In the genomic region with DNA sequence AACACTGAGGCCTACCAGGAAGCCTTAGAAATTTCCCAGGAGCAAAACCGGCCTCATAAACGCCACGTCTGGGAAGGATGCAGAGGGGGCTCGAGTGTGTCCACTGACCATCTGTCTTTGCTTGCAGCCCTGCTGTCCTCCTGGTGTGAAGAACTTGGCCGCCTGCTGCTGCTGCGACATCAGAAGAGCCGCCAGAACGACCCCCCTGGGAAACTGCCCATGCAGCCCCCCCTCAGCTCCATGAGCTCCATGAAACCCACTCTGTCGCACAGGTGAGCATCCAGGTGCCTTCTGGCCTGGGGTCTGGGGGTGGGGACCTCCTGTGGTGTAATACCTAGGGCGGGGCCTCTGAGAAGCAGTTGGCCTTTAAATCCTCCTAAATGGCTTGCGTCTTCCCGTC, we compare ENCODE assay signal across 13 mouse cellular contexts. TPM values are rescaled to one million over a fixed set of nuclear protein-coding genes. Genes with fewer than 3 reads are reported as not detected.
DNase-seq lines count a peak whose midpoint lies in the region; ATAC-seq and TF ChIP-seq lines count a peak whose summit lies in the region.
"Had no signal": no experiment of that assay in that cellular context is flagged by ENCODE, and none has a peak within 500 bp of the region (broad histone marks: within the 10 kb centered on the region; RNA-seq: fewer than 3 reads in every experiment).

No protein-coding gene starts in this region.

- H3K27ac ChIP-seq in heart, embryonic 10.5 days = peak overlapping the region; percentile 44; the same call in 1 of the 2 replicates
- peak overlapping the region; percentile 52 for H3K27ac ChIP-seq in midbrain, embryonic 12.5 days (replicated peaks)
- no peak overlapping the region for H3K27ac ChIP-seq in midbrain, embryonic 10.5 days (replicated peaks)
- H3K27ac ChIP-seq in forebrain, postnatal 0 days (ENCODE audit: low read depth, low read length) = peak overlapping the region; percentile 42; the same call in 1 of the 2 replicates
- peak overlapping the region; percentile 36; the same call in 1 of the 2 replicates for H3K27ac ChIP-seq in neural tube, embryonic 14.5 days (ENCODE audit: low read depth, low read length)
- H3K27ac ChIP-seq: intestine, embryonic 15.5 days; liver, embryonic 15.5 days had no signal

- H3K4me1 ChIP-seq in heart, embryonic 10.5 days = peaks cover 90% of the 10 kb centered on the region
- peaks cover 47% of the 10 kb centered on the region for H3K4me1 ChIP-seq in midbrain, embryonic 12.5 days
- H3K4me1 ChIP-seq in midbrain, embryonic 10.5 days = peaks cover 40% of the 10 kb centered on the region
- peaks cover 10% of the 10 kb centered on the region for H3K4me1 ChIP-seq in forebrain, postnatal 0 days (ENCODE audit: insufficient read depth)
- H3K4me1 ChIP-seq in neural tube, embryonic 14.5 days (ENCODE audit: control insufficient read depth, insufficient read depth, low read length) = peaks cover 28% of the 10 kb centered on the region

- H3K4me2 ChIP-seq in midbrain, embryonic 12.5 days (replicated peaks) = no peak overlapping the region
- no peak overlapping the region for H3K4me2 ChIP-seq in forebrain, postnatal 0 days (ENCODE audit: low read depth)
- no peak overlapping the region for H3K4me2 ChIP-seq in neural tube, embryonic 14.5 days (ENCODE audit: low read depth, low read length)
- H3K4me2 ChIP-seq: intestine, embryonic 15.5 days; liver, embryonic 15.5 days had no signal

- no peaks in the 10 kb centered on the region for H3K27me3 ChIP-seq in heart, embryonic 10.5 days (ENCODE audit: insufficient read depth, poor library complexity, severe bottlenecking)
- no peaks in the 10 kb centered on the region for H3K27me3 ChIP-seq in midbrain, embryonic 12.5 days
- no peaks in the 10 kb centered on the region for H3K27me3 ChIP-seq in midbrain, embryonic 10.5 days (ENCODE audit: low read depth, poor library complexity, severe bottlenecking)
- no peaks in the 10 kb centered on the region for H3K27me3 ChIP-seq in forebrain, postnatal 0 days (ENCODE audit: insufficient read depth, low read length)
- H3K27me3 ChIP-seq in neural tube, embryonic 14.5 days (ENCODE audit: control insufficient read depth, insufficient read depth, low read length) = no peaks in the 10 kb centered on the region
- H3K27me3 ChIP-seq: intestine, embryonic 15.5 days; liver, embryonic 15.5 days had no signal

- intact Hi-C loops in heart, postnatal 25 days (cut with DNase I) = no loop called here

- no peak for TF ChIP-seq CTCF in forebrain, postnatal 0 days (IDR thresholded peaks at IDR 0.05; ENCODE audit: low read depth)

- H3K4me3 ChIP-seq in heart, embryonic 10.5 days = no peak overlapping the region
- H3K4me3 ChIP-seq in midbrain, embryonic 12.5 days = no peak overlapping the region
- H3K4me3 ChIP-seq in midbrain, embryonic 10.5 days = no peak overlapping the region
- H3K4me3 ChIP-seq in forebrain, postnatal 0 days (ENCODE audit: low read depth, low read length) = no peak overlapping the region
- H3K4me3 ChIP-seq in neural tube, embryonic 14.5 days (ENCODE audit: low read depth, low read length) = no peak overlapping the region
- H3K4me3 ChIP-seq: erythroblast, embryonic 14.5 days; intestine, embryonic 15.5 days; liver, embryonic 15.5 days had no signal

- WGBS in heart, embryonic 10.5 days = 78% methylated on average over 12 of the region's 12 CpGs
- WGBS in midbrain, embryonic 12.5 days = 75% methylated on average over 12 of the region's 12 CpGs
- 73% methylated on average over 12 of the region's 12 CpGs for WGBS in midbrain, embryonic 10.5 days
- WGBS in forebrain, postnatal 0 days = 54% methylated on average over 12 of the region's 12 CpGs
- WGBS in neural tube, embryonic 14.5 days = 45% methylated on average over 12 of the region's 12 CpGs

- ATAC-seq in midbrain, embryonic 12.5 days (ENCODE audit: low FRiP score, low read depth) = no peak
- no peak for ATAC-seq in forebrain, postnatal 0 days
- ATAC-seq in neural tube, embryonic 14.5 days (ENCODE audit: low read depth) = no peak
- ATAC-seq: intestine, embryonic 15.5 days had no signal

- H3K9me3 ChIP-seq in heart, embryonic 10.5 days = no peaks in the 10 kb centered on the region
- no peaks in the 10 kb centered on the region for H3K9me3 ChIP-seq in midbrain, embryonic 12.5 days
- no peaks in the 10 kb centered on the region for H3K9me3 ChIP-seq in midbrain, embryonic 10.5 days (replicated peaks)
- H3K9me3 ChIP-seq in forebrain, postnatal 0 days (ENCODE audit: low read length) = no peaks in the 10 kb centered on the region
- no peaks in the 10 kb centered on the region for H3K9me3 ChIP-seq in neural tube, embryonic 14.5 days (ENCODE audit: control insufficient read depth, low read length)
- H3K9me3 ChIP-seq: intestine, embryonic 15.5 days; liver, embryonic 15.5 days had no signal

- peaks cover 53% of the 10 kb centered on the region for H3K36me3 ChIP-seq in heart, embryonic 10.5 days
- peaks cover 48% of the 10 kb centered on the region for H3K36me3 ChIP-seq in midbrain, embryonic 12.5 days
- peaks cover 89% of the 10 kb centered on the region for H3K36me3 ChIP-seq in midbrain, embryonic 10.5 days
- peaks cover 34% of the 10 kb centered on the region for H3K36me3 ChIP-seq in forebrain, postnatal 0 days (ENCODE audit: insufficient read depth)
- H3K36me3 ChIP-seq in neural tube, embryonic 14.5 days (ENCODE audit: control insufficient read depth, insufficient read depth, low read length) = peaks cover 21% of the 10 kb centered on the region

- H3K9ac ChIP-seq in midbrain, embryonic 12.5 days (replicated peaks) = no peak overlapping the region
- no peak overlapping the region for H3K9ac ChIP-seq in forebrain, postnatal 0 days
- H3K9ac ChIP-seq in neural tube, embryonic 14.5 days (replicated peaks; ENCODE audit: low read depth, low read length) = no peak overlapping the region
- H3K9ac ChIP-seq: intestine, embryonic 15.5 days; liver, embryonic 15.5 days had no signal

- DNase-seq in heart, embryonic 10.5 days (ENCODE audit: low spot score) = no peak
- DNase-seq in heart, postnatal 25 days (ENCODE audit: low spot score) = no peak
- DNase-seq in midbrain, embryonic 10.5 days (ENCODE audit: low spot score) = no peak
- no peak for DNase-seq in forebrain, postnatal 0 days
- DNase-seq in spleen, postnatal 36 days (ENCODE audit: low spot score in 2 of 2) = no peak
- DNase-seq in kidney, postnatal 14 days = no peak
- DNase-seq: gastrocnemius, postnatal 14 days; right cerebral cortex, postnatal 14 days had no signal

RNA-seq across cellular contexts. Expression of a gene that starts 58.2 kb away (rescaled TPM):
- 65.7 and 104 TPM in 2 replicates for polyA plus RNA-seq in heart, embryonic 10.5 days (2016; fragmentation: Nextera tagmentation; extraction: Ambion mirVana)
- 100 to 1,000 TPM; 277 to 296 TPM for total RNA-seq in heart, postnatal 25 days (2021)
- polyA plus RNA-seq in midbrain, embryonic 12.5 days (2016; fragmentation: Nextera tagmentation; extraction: Ambion mirVana) = 28.7 and 29.7 TPM in 2 replicates
- polyA plus RNA-seq in midbrain, embryonic 10.5 days (2016; fragmentation: Nextera tagmentation; extraction: Ambion mirVana) = 54.7 and 56.1 TPM in 2 replicates
- total RNA-seq in forebrain, postnatal 0 days (2014; rRNA removed) = 33.3 and 39.7 TPM in 2 replicates
- 35.0 and 35.3 TPM in 2 replicates for polyA plus RNA-seq in forebrain, postnatal 0 days (2015; fragmentation: Nextera tagmentation; extraction: Ambion mirVana)
- 38.2 and 41.2 TPM in 2 replicates for polyA plus RNA-seq in neural tube, embryonic 14.5 days (2014; fragmentation: Nextera tagmentation; extraction: Ambion mirVana)
